Mouse (Mus musculus) mammary gland, adult 2 months (tissue): ENCODE data around the gene Usp38. TPM values are rescaled to one million over a fixed set of nuclear protein-coding genes. Genes with fewer than 3 reads are reported as not detected.

Experiments used
- polyA plus RNA-seq: library from polyadenylated mRNA; depleted of rRNA; stranded (reverse); fragments of >200 nt; gene quantifications from 2 replicates; pipeline ENCODE4 v1.2.3, GENCODE M21; 2012; ENCODE audit warnings: low replicate concordance; rRNA removed

Usp38 gene
- 11.5 and 18.7 TPM in 2 replicates for polyA plus RNA-seq

GRCm38 (mm10) chr8:81014789-81015699 is at the start of gene Usp38:
Gene Usp38 (minus strand): TSS chr8:81014928.

Other genes with a start within 250 kb of the Usp38 start
- 18.3 and 30.9 TPM in 2 replicates for gene Gab1, start 134.4 kb downstream of the Usp38 start, polyA plus RNA-seq